Comparison of ENCODE assay signal across 22 mouse cellular contexts in genomic region chr14:113457514-113457913, GRCm38 (mm10).
DNase-seq lines count a peak whose midpoint lies in the region; ATAC-seq and TF ChIP-seq lines count a peak whose summit lies in the region.
"Had no signal": no experiment of that assay in that cellular context is flagged by ENCODE, and none has a peak within 500 bp of the region (broad histone marks: within the 10 kb centered on the region; RNA-seq: fewer than 3 reads in every experiment).

No protein-coding gene starts in this region.

- H3K36me3 ChIP-seq in ES-E14 (ENCODE audit: control insufficient read depth, insufficient read depth, low read length, poor library complexity, severe bottlenecking) = no peaks in the 10 kb centered on the region
- H3K36me3 ChIP-seq in hindbrain, postnatal 0 days (ENCODE audit: insufficient read depth, low read length) = no peaks in the 10 kb centered on the region
- H3K36me3 ChIP-seq: embryonic facial prominence, embryonic 10.5 days; embryonic facial prominence, embryonic 12.5 days; forebrain, embryonic 15.5 days had no signal

- WGBS in hindbrain, postnatal 0 days = 60% methylated on average over 1 of the region's 1 CpGs

- in situ Hi-C loops in ES-E14 (cut with MboI; ENCODE audit: low sequenced_read_pairs in 2 of 2, unreplicated experiment in 2 of 2) = no loop called here

- intact Hi-C loops in left cerebral cortex, adult 2 months (cut with DNase I) = no loop called here

- DNase-seq in ES-E14 (ENCODE audit: low read depth, low spot score) (peak; percentile 16), MEL-GATA-1-ER (ENCODE audit: extremely low read depth, low read depth) (peak; percentile 23)
- no peak for DNase-seq in thymus, postnatal 14 days
- no peak for DNase-seq in left cerebral cortex, adult 2 months (ENCODE audit: extremely low spot score in 1 of 2, low spot score in 2 of 2)
- no peak for DNase-seq in hindbrain, postnatal 0 days (ENCODE audit: low spot score)
- DNase-seq: adrenal gland, adult 8-10 months; adrenal gland, postnatal 14 days; adrenal gland, postnatal 36 days; B cell, adult 2 months; cerebellum, adult 11-12 months; cerebellum, adult 2 months; cerebellum, adult 9-10 months; cerebellum, postnatal 10 days; cerebellum, postnatal 25 days; forebrain, postnatal 0 days had no signal

- ATAC-seq in hindbrain, postnatal 0 days = no peak
- ATAC-seq: activated CD4-positive, CD25-positive, alpha-beta regulatory T cell, adult 4 months; CD4-positive, CD25-positive, alpha-beta regulatory T cell, adult 4 months; forebrain, embryonic 13.5 days; forebrain, embryonic 15.5 days; forebrain, postnatal 0 days had no signal

- no peak overlapping the region for H3K4me3 ChIP-seq in ES-E14 (ENCODE audit: insufficient read depth in 1 of 2, low read depth in 1 of 2, low read length in 2 of 2, poor library complexity in 1 of 2, severe bottlenecking in 1 of 2)
- no peak overlapping the region for H3K4me3 ChIP-seq in left cerebral cortex, adult 2 months
- no peak overlapping the region for H3K4me3 ChIP-seq in hindbrain, postnatal 0 days (ENCODE audit: low read length)
- H3K4me3 ChIP-seq: embryonic facial prominence, embryonic 10.5 days; embryonic facial prominence, embryonic 12.5 days; forebrain, embryonic 13.5 days; forebrain, embryonic 15.5 days had no signal

- H3K9me3 ChIP-seq in ES-E14 (ENCODE audit: control insufficient read depth, insufficient read depth, low read depth, low read length) = no peaks in the 10 kb centered on the region
- no peaks in the 10 kb centered on the region for H3K9me3 ChIP-seq in hindbrain, postnatal 0 days (ENCODE audit: low read length)
- H3K9me3 ChIP-seq: embryonic facial prominence, embryonic 10.5 days; embryonic facial prominence, embryonic 12.5 days; forebrain, embryonic 13.5 days; forebrain, embryonic 15.5 days had no signal

- H3K4me1 ChIP-seq in ES-E14 (ENCODE audit: control insufficient read depth in 2 of 2, insufficient read depth in 2 of 2, low read length in 2 of 2, poor library complexity in 1 of 2) = no peaks in the 10 kb centered on the region
- no peaks in the 10 kb centered on the region for H3K4me1 ChIP-seq in hindbrain, postnatal 0 days (ENCODE audit: insufficient read depth, low read length)
- H3K4me1 ChIP-seq: embryonic facial prominence, embryonic 10.5 days; embryonic facial prominence, embryonic 12.5 days; forebrain, embryonic 13.5 days; forebrain, embryonic 15.5 days had no signal

- H3K9ac ChIP-seq in ES-E14 (ENCODE audit: insufficient read depth, low read depth, low read length, poor library complexity, severe bottlenecking) = no peak overlapping the region
- H3K9ac ChIP-seq in hindbrain, postnatal 0 days (replicated peaks; ENCODE audit: low read length) = no peak overlapping the region
- H3K9ac ChIP-seq: embryonic facial prominence, embryonic 12.5 days; forebrain, embryonic 13.5 days; forebrain, embryonic 15.5 days; forebrain, postnatal 0 days had no signal

- no peak overlapping the region for H3K4me2 ChIP-seq in hindbrain, postnatal 0 days (ENCODE audit: low read depth, low read length)
- H3K4me2 ChIP-seq: embryonic facial prominence, embryonic 12.5 days; forebrain, embryonic 13.5 days; forebrain, embryonic 15.5 days had no signal

- H3K27ac ChIP-seq in ES-E14 (ENCODE audit: insufficient read depth, low read depth, low read length, poor library complexity, severe bottlenecking) = no peak overlapping the region
- H3K27ac ChIP-seq in left cerebral cortex, adult 2 months = no peak overlapping the region
- no peak overlapping the region for H3K27ac ChIP-seq in hindbrain, postnatal 0 days
- H3K27ac ChIP-seq: embryonic facial prominence, embryonic 10.5 days; embryonic facial prominence, embryonic 12.5 days; forebrain, embryonic 13.5 days; forebrain, embryonic 15.5 days had no signal

- TF ChIP-seq CTCF in left cerebral cortex, adult 2 months (IDR thresholded peaks at IDR 0.05) = no peak
- TF ChIP-seq CTCF in hindbrain, postnatal 0 days (IDR thresholded peaks at IDR 0.05; ENCODE audit: low read depth) = no peak

- no peaks in the 10 kb centered on the region for H3K27me3 ChIP-seq in hindbrain, postnatal 0 days (ENCODE audit: insufficient read depth, low read length)
- H3K27me3 ChIP-seq: CH12.LX; embryonic facial prominence, embryonic 12.5 days; forebrain, embryonic 13.5 days; forebrain, embryonic 15.5 days had no signal

TF ChIP-seq in ES-E14, 5 proteins besides CTCF, POLR2A, EP300 and RAD21:
- TF ChIP-seq MAFK (IDR thresholded peaks at IDR 0.05; ENCODE audit: insufficient read depth, low read depth, low read length) (no peak), CHD2 (IDR thresholded peaks at IDR 0.05; ENCODE audit: low read depth, low read length) (no peak), ZNF384 (IDR thresholded peaks at IDR 0.05; ENCODE audit: low read depth, low read length) (no peak), HCFC1 (IDR thresholded peaks at IDR 0.05; ENCODE audit: borderline replicate concordance, insufficient read depth, low read length) (no peak), ZC3H11A (IDR thresholded peaks at IDR 0.05; ENCODE audit: borderline replicate concordance, low read depth, low read length) (no peak)

Comparison
In these comparisons a context has a peak if more than half of its experiments do, and no peak if none do; other contexts are left out.
1. DNase-seq: peak in ES-E14 (single experiment) and MEL-GATA-1-ER (single experiment); none in thymus, postnatal 14 days (single experiment), left cerebral cortex, adult 2 months (0 of 2) and hindbrain, postnatal 0 days (single experiment).